Mouse (Mus musculus) limb, embryonic 11.5 days (tissue): Measurements from ENCODE around the gene Trappc3. TPM values are rescaled to one million over a fixed set of nuclear protein-coding genes. Genes with fewer than 3 reads are reported as not detected.
A peak's percentile ranks its signal among the peaks of the same experiment; 100 is the strongest.

ENCODE experiments used
- ATAC-seq: fragments of 200-750 bp; cut with Nextera tagmentation; 2 replicates; pipeline ENCODE4 v1.8.0; 2017; ENCODE audit warnings: low read depth; ENCODE audit not compliant: insufficient number of reproducible peaks, low FRiP score, low TSS enrichment
- DNase-seq: peaks from one replicate; pipeline ENCODE4 v3.0.0-alpha.2; 2015; ENCODE audit warnings: low spot score
- H3K27ac ChIP-seq: fragments of 300-500 bp; sonication (generic); replicated peaks from 2 replicates; pipeline ENCODE4 v1.5.1; 2014; ENCODE audit warnings: low read depth, mild to moderate bottlenecking, low read length
- H3K27me3 ChIP-seq: fragments of 300-500 bp; sonication (generic); 2 replicates; pipeline ENCODE4 v1.6.1; 2014; ENCODE audit warnings: mild to moderate bottlenecking, low read length, mixed read lengths; ENCODE audit not compliant: control insufficient read depth, insufficient read depth
- H3K36me3 ChIP-seq: fragments of 300-500 bp; sonication (generic); 2 replicates; pipeline ENCODE4 v1.6.1; 2014; ENCODE audit warnings: mild to moderate bottlenecking, low read length, moderate library complexity, mixed read lengths; ENCODE audit not compliant: control insufficient read depth, insufficient read depth
- H3K4me1 ChIP-seq: fragments of 300-500 bp; sonication (generic); 2 replicates; pipeline ENCODE4 v1.6.1; 2014; ENCODE audit warnings: low read length, mixed read lengths; ENCODE audit not compliant: control insufficient read depth, insufficient read depth
- H3K4me2 ChIP-seq: fragments of 300-500 bp; sonication (generic); 2 replicates; pipeline ENCODE4 v1.6.1; 2014; ENCODE audit warnings: low read depth, mild to moderate bottlenecking, moderate library complexity; ENCODE audit not compliant: severe bottlenecking
- H3K4me3 ChIP-seq: fragments of 300-500 bp; sonication (generic); 2 replicates; pipeline ENCODE4 v1.5.1; 2014; ENCODE audit warnings: low read depth, low read length
- H3K9ac ChIP-seq: fragments of 300-500 bp; sonication (generic); 2 replicates; pipeline ENCODE4 v1.6.1; 2014; ENCODE audit warnings: mild to moderate bottlenecking, low read length
- H3K9me3 ChIP-seq: fragments of 300-500 bp; sonication (generic); 2 replicates; pipeline ENCODE4 v1.6.1; 2016; ENCODE audit warnings: low read length; ENCODE audit not compliant: control insufficient read depth
- WGBS: fragments of 180-500 bp; shearing (Covaris S2); extraction: QIAGEN DNeasy Blood & Tissue Kit; methylation state at CpG from one replicate; pipeline ENCODE4 v1.1.7; 2014; 5-methylcytosine and 5-hydroxymethylcytosine counted together
- polyA plus RNA-seq: library from polyadenylated mRNA; unstranded; fragments of >200 nt; fragmentation: Nextera tagmentation; extraction: Ambion mirVana; gene quantifications from 2 replicates; pipeline ENCODE4 v1.2.1, GENCODE M21; 2014

Trappc3 gene
- polyA plus RNA-seq, 1 experiment from 2014 or later, result 25.0 TPM

DNA sequence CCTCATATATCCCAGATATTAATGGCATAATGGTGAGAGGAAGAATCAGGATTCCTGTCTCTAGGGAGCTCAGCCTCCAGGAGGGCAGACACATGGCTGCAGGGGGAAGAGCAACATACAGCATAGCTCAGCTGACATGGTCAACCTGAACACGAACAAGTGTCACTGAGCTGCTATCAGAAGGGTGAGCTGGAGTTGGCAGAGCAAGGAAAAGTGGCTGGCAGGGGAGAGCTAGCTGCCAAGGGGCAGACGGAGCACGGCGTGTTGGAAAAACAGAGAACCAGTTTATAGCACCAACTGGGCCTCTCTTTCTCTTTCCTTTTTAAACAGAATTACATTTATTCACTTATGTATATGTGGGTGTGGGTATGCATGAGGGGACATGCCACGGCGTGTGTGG, 19.6 kb upstream of the Trappc3 start:
- H3K9ac ChIP-seq, result no peak overlapping the region
- no peaks in the 10 kb centered on the region for H3K27me3 ChIP-seq
- peaks cover 9% of the 10 kb centered on the region; the same call in 1 of the 2 replicates for H3K36me3 ChIP-seq
- H3K4me1 ChIP-seq, result no peaks in the 10 kb centered on the region
- H3K4me2 ChIP-seq, result no peak overlapping the region
- no peak overlapping the region for H3K4me3 ChIP-seq
- DNase-seq (no peak), ATAC-seq (no peak)
- no peak overlapping the region for H3K27ac ChIP-seq
- no peaks in the 10 kb centered on the region for H3K9me3 ChIP-seq
- WGBS, result 91% methylated on average over 6 of the region's 6 CpGs

- DNase-seq (no peak), ATAC-seq (no peak)
- Histone ChIP-seq H3K27me3 (no peaks in the 10 kb centered on the region), H3K9ac (no peak overlapping the region), H3K9me3 (no peaks in the 10 kb centered on the region), H3K4me3 (no peak overlapping the region), H3K4me2 (no peak overlapping the region), H3K36me3 (peaks cover 7% of the 10 kb centered on the region; the same call in 1 of the 2 replicates), H3K4me1 (peaks cover 2% of the 10 kb centered on the region; the same call in 1 of the 2 replicates), H3K27ac (no peak overlapping the region)
- WGBS, result 84% methylated on average over 13 of the region's 13 CpGs
Measured at GRCm38 (mm10) chr4:126246202-126246889, 15.8 kb upstream of the Trappc3 start.

GRCm38 (mm10) chr4:126248261-126248868, 13.8 kb upstream of the Trappc3 start:
- no peak overlapping the region for H3K4me3 ChIP-seq
- H3K9me3 ChIP-seq, result no peaks in the 10 kb centered on the region
- ATAC-seq (no peak), DNase-seq (no peak)
- H3K9ac ChIP-seq, result no peak overlapping the region
- no peak overlapping the region for H3K27ac ChIP-seq
- H3K27me3 ChIP-seq, result no peaks in the 10 kb centered on the region
- 37% methylated on average over 11 of the region's 11 CpGs for WGBS
- peaks cover 11% of the 10 kb centered on the region for H3K4me1 ChIP-seq
- H3K36me3 ChIP-seq, result no peaks in the 10 kb centered on the region
- H3K4me2 ChIP-seq, result no peak overlapping the region

GRCm38 (mm10) chr4:126250659-126251058, 11.5 kb upstream of the Trappc3 start:
- Histone ChIP-seq H3K27ac (no peak overlapping the region), H3K36me3 (no peaks in the 10 kb centered on the region)
- DNase-seq, result no peak

DNA sequence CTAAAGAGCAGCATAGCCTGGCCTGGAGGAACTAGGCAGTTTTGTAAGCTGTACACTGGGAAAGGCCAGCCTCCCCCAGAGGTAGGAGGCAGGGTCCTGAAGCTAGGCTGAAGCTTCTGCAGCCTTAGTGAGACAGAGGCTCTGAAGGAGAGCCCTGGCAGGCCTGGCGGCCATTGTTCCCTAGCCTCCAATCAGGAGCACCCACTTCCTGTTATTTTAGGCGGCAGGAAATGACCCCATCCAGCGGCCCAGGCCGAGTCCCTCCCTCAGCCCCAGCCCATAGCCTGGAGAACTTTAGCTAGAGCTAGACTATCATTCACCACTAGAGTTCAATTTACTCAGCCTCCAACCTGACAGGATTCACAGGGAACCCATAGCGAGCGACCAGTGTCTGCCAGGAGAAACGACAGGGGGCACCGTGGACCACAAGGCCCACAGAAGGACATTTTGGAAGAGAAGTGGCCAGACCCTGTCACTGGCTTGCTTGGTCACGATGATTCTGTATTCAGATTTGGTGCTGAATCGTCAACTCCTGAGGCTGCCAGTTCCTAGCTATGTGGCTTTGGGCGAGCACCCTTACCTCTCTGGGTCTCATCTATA, 10.4 kb upstream of the Trappc3 start:
- Histone ChIP-seq H3K36me3 (no peaks in the 10 kb centered on the region), H3K27ac (no peak overlapping the region), H3K9me3 (no peaks in the 10 kb centered on the region), H3K9ac (no peak overlapping the region), H3K4me1 (peaks cover 23% of the 10 kb centered on the region), H3K4me3 (no peak overlapping the region), H3K4me2 (no peak overlapping the region), H3K27me3 (no peaks in the 10 kb centered on the region)
- DNase-seq (no peak), ATAC-seq (no peak)
- 68% methylated on average over 11 of the region's 11 CpGs for WGBS

More at GRCm38 (mm10) chr4:126250659-126251058, 11.5 kb upstream of the Trappc3 start:
- H3K9ac ChIP-seq, result no peak overlapping the region
- no peaks in the 10 kb centered on the region for H3K27me3 ChIP-seq
- 54% methylated on average over 4 of the region's 4 CpGs for WGBS
- peaks cover 23% of the 10 kb centered on the region for H3K4me1 ChIP-seq
- H3K4me2 ChIP-seq, result no peak overlapping the region
- no peak for ATAC-seq
- no peak overlapping the region for H3K4me3 ChIP-seq
- H3K9me3 ChIP-seq, result no peaks in the 10 kb centered on the region

- Histone ChIP-seq H3K9ac (no peak overlapping the region), H3K27me3 (no peaks in the 10 kb centered on the region), H3K9me3 (no peaks in the 10 kb centered on the region), H3K4me2 (0 out of 2 replicates have a peak overlapping the region, but pooled peaks have one; percentile 10), H3K27ac (no peak overlapping the region), H3K36me3 (no peaks in the 10 kb centered on the region), H3K4me3 (no peak overlapping the region), H3K4me1 (peaks cover 31% of the 10 kb centered on the region)
- WGBS, result 82% methylated on average over 17 of the region's 17 CpGs
- DNase-seq (no peak), ATAC-seq (no peak)
Measured at GRCm38 (mm10) chr4:126252411-126253237, 9.5 kb upstream of the Trappc3 start.

GRCm38 (mm10) chr4:126253637-126254272, 8.4 kb upstream of the Trappc3 start:
- Histone ChIP-seq H3K27ac (no peak overlapping the region), H3K4me1 (peaks cover 35% of the 10 kb centered on the region), H3K36me3 (no peaks in the 10 kb centered on the region), H3K4me3 (peak overlapping the region; percentile 99), H3K4me2 (peak overlapping the region; percentile 71; the same call in 1 of the 2 replicates), H3K9me3 (no peaks in the 10 kb centered on the region), H3K27me3 (no peaks in the 10 kb centered on the region), H3K9ac (no peak overlapping the region)
- DNase-seq, result no peak
- no peak for ATAC-seq
- 76% methylated on average over 14 of the region's 14 CpGs for whole genome bisulfite sequencing
